Mouse (Mus musculus) olfactory bulb, adult 2 months (tissue): ENCODE measurements around the gene Celf5.

Source experiments
- CTCF ChIP-seq: fragments of 200-500 bp; IDR thresholded peaks from 2 replicates; pipeline ENCODE4 v1.5.1; 2012; ENCODE audit warnings: low read depth, mild to moderate bottlenecking, low read length, moderate library complexity; ENCODE audit not compliant: insufficient read depth
- POLR2A ChIP-seq: fragments of 200-500 bp; IDR thresholded peaks from 2 replicates; pipeline ENCODE4 v1.6.1; 2012; ENCODE audit warnings: mild to moderate bottlenecking, low read depth, low read length, moderate library complexity; ENCODE audit not compliant: insufficient read depth

- TF ChIP-seq POLR2A (no peak), CTCF (no peak)
Observed at GRCm38 (mm10) chr10:81463531-81463930, 19.0 kb downstream of the Celf5 start.
